Mouse (Mus musculus) skeletal muscle tissue, adult 2 months (tissue): Measurements from ENCODE around the gene Lrfn2.

ENCODE experiments used
- DNase-seq: peaks from one replicate; pipeline ENCODE4 v3.0.0-alpha.2; 2012; ENCODE audit warnings: low read depth, low spot score

Gene Lrfn2

GRCm38 (mm10) chr17:49033276-49033675, 101.1 kb downstream of the Lrfn2 start:
- peak; percentile 12 for DNase-seq

DNA sequence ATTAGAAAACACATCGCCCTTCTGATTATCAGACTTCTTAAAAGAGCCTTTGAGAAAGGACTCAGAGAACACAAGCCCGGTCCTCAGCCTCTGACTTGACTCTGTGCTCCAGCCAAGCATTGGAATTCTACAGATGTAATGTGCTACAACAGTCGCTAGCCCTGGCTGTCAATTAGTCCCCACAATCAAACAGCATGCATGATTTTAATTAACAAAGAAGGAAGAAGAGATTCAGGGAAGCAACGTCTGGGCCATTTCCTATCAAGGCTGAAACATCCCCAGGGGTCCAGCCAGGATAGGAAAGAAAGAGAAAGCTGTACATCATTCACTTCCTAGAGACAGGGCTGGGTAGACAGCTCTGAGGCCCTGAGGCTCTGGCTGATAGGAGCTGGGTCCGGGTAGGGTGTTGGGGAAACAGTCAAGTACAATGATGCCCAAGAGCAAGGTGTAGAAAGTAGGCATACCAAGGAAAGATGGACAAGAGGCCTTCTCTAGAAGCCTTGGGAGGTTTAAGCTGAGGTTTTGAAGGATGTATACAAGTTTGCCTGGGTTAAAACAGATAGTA, 101.6 kb downstream of the Lrfn2 start:
- no peak for DNase-seq

GRCm38 (mm10) chr17:49035052-49035451, 102.9 kb downstream of the Lrfn2 start:
- no peak for DNase-seq

DNA sequence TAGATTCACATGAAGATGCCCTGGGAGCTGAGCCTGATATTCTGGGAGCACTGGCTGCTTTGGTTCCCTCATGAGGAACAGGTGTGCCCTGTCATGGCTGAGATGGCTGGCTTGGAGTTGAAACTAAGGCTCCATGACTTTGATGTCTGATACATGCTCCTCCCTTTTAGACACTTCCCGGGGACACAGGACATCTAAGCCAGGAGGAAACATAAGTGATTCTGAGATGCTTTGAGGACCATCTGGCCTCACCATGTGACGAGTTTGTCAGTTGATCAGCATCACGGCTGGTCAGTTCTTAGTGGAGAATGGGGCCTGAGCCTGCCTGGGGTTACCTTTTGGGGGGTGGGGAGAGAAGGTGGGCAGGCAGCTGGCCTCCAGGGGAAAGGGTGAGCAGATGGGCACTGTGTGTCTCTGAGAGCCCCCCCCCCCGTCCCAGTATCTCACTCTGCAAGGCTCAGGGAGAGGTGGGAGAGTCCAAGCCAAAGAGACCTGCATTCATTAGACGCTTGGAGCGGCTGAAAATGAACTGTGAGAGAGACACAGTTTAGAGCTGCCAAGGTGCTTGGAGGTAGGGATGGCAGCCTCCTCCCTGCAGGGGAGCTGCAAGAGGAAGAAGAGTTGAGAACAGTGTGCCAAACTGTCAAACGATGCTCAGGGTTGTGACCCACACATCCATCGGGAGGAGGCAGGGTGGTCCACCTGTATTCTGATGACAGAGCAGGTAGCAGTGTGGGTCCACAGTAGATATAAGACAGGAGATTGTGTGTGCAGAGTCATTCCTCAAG, 105.2 kb downstream of the Lrfn2 start:
- no peak for DNase-seq

GRCm38 (mm10) chr17:49043806-49044640, 111.8 kb downstream of the Lrfn2 start:
- DNase-seq: no peak

GRCm38 (mm10) chr17:49047921-49048320, 115.7 kb downstream of the Lrfn2 start:
- DNase-seq: no peak

GRCm38 (mm10) chr17:49051231-49051630, 119.1 kb downstream of the Lrfn2 start:
- no peak for DNase-seq

DNA sequence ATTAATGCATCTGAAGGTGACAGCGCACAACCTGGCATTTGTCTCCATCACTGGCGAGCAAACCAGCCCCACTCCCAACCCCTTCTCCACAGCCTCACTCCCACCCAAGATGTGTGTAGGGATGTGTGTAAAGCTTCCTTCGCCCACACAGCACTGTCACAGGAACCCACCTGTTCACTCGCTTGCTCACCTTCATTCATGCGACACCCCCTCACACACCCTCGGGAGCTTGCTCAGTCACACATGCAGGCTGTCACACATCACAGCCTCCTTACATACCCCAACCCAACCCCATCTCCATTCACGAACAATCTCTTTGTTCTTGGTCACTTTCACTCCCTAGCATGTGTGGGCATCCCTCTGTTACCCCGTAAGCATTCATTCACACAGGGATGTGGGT, 129.0 kb downstream of the Lrfn2 start:
- no peak for DNase-seq

DNA sequence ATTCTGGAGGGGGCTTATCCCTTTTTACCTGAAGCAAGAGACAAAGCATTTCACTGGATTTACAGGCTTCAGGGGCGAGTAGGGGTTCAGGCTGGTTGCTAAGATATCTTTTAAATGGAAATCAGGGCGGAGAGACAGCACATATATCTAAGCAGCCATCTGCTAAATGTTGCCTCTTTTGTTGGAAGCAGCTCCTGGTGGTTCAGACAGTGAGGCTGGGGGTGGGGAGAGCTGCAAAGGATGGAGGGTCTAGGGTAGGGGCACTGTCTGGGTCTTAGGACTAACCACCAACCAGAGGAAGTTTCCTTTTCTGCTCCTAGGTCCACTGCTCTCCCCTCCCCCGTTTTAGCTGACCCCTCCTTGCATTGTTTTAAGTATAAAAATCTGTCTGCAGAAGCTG, 131.6 kb downstream of the Lrfn2 start:
- DNase-seq: no peak

GRCm38 (mm10) chr17:49064526-49064925, 132.3 kb downstream of the Lrfn2 start:
- DNase-seq: no peak

DNA sequence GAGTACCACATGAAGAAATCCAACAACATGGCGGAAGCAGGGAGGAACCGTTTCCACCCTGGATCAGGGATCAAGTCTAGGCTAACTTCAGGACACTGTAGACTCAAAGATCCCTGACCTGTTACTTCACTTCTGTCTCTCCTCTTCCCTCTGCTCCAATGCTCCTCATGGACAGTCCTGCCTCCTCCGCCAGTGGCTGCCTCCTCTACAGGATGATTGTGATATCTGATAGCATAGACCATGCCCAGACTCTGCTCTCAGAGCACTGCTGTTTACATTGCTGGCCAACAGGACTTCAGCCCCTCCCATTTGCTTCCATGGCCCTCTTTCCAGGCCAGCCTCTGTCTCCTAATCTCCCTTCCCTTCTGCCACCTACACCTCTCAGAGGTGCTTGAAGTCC, 132.9 kb downstream of the Lrfn2 start:
- DNase-seq: no peak

DNA sequence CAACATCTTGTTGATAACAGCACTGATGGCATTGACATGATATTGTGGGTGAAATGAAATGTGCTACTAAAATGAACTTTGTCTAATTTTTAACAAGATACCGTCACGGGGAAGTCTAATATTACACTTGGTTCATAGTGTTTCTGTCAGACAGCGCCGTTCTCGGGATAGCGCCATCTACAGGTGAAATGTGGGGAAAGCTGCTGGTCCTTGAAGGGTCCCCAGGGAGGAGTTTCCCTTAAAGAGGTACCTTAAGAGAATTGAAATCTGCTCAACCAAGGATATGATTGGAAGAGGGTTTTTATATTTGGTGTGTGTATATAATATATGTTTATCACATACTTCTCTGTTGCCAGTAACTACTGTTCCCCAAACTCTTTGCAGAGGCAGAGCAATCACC, 134.6 kb downstream of the Lrfn2 start:
- DNase-seq: no peak

GRCm38 (mm10) chr17:49078168-49078567, 146.0 kb downstream of the Lrfn2 start:
- DNase-seq: no peak

GRCm38 (mm10) chr17:49079647-49080046, 147.5 kb downstream of the Lrfn2 start:
- no peak for DNase-seq

GRCm38 (mm10) chr17:49083594-49084380, 151.6 kb downstream of the Lrfn2 start:
- peak; percentile 14 for DNase-seq

GRCm38 (mm10) chr17:49085111-49085510, 152.9 kb downstream of the Lrfn2 start:
- no peak for DNase-seq

- no peak for DNase-seq
These were observed 164.8 kb downstream of the Lrfn2 start for GRCm38 (mm10) chr17:49096781-49097544.

DNA sequence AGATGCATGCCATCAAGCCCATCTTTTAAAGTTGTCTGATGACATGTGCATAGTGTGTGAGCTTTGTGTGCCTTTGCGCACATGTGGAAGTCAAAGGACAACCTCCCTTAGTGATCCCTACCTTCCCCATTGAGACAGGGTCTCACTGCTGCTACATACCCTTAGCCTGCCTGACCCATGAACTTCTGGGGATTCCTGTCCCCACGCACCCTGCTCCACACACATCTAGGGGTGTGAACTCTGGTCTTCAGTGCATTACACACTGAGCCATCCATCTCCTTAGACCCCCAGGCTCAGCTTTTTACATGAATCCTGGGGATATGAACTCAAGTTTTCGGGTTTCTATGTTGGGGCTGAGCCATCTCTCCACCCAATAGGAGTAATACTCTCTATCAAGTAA, 179.2 kb downstream of the Lrfn2 start:
- no peak for DNase-seq

DNA sequence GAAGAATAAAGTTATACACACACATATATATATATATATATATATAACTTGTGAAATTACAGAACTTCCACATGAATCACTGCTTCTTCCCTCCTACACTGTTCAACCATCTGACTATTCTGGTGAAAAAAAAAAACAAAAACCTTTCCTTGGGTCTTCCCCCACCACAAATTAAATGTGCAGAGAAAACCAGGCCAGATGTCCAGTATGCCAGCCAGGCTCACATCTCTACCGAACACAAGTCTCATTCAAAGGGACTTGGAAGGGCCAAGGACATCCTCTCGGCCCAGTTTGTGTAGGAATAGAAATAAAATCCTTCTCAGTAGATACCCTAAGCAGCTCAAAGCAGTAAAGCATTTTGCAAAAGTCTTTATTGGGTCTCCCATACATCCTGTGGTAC, 179.7 kb downstream of the Lrfn2 start:
- DNase-seq: no peak

DNA sequence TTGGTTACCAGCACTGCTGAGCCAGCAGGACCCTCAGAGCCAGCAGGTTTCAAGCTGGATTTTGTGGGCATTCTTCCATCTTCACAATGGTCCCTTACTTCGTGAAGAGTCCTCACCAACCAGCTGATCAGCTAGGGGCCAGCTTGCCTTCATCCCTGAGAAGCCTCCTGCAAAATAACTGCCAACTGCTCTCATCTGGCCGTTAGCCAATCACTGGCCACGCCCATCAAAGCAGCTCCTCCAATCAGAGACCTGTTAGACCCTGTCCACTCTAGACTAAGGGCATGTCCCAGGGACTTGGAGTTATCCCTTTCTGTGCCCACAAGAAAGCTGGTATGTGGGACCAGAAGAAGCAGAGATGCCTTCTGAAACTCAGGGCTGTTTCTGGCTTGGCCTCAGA, 181.2 kb downstream of the Lrfn2 start:
- no peak for DNase-seq

DNA sequence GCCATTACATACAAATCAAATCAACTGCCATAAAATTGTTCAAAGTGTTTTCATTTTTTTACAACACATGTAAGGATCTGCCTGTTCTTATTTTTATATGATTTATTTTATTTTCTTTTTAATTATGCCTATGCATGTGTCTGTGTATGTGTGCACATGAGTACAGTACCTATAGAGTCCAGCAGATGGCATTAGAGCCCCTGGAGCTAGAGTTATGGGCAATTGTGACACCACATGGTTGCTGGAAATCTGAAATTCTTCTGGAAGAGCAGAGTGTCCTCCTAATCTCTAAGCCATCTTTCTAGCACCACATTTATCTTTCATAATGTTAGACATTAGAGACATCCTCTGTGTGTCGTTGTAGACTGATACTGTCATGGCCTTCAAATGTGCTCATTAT, 192.0 kb downstream of the Lrfn2 start:
- DNase-seq: no peak
